Mouse (Mus musculus) hindbrain, embryonic 14.5 days (tissue): ENCODE data around the gene Rev3l. TPM values are rescaled to one million over a fixed set of nuclear protein-coding genes. Genes with fewer than 3 reads are reported as not detected.

Experiments used
- ATAC-seq: fragments of 200-750 bp; cut with Nextera tagmentation; 2 replicates; pipeline ENCODE4 v1.8.0; 2017; ENCODE audit warnings: moderate number of reproducible peaks, mild to moderate bottlenecking, moderate TSS enrichment, moderate library complexity; ENCODE audit not compliant: low FRiP score
- DNase-seq: peaks from one replicate; pipeline ENCODE4 v3.0.0-alpha.2; 2015; ENCODE audit warnings: low spot score
- H3K27ac ChIP-seq: fragments of 300-500 bp; sonication (generic); 2 replicates; pipeline ENCODE4 v1.5.1; 2014; ENCODE audit warnings: mild to moderate bottlenecking, moderate library complexity
- H3K27me3 ChIP-seq: fragments of 300-500 bp; sonication (generic); 2 replicates; pipeline ENCODE4 v1.6.1; 2014; ENCODE audit warnings: mild to moderate bottlenecking, low read length, mixed read lengths; ENCODE audit not compliant: control insufficient read depth, insufficient read depth
- H3K36me3 ChIP-seq: fragments of 300-500 bp; sonication (generic); replicated peaks from 2 replicates; pipeline ENCODE4 v1.6.1; 2014; ENCODE audit not compliant: control insufficient read depth, insufficient read depth
- H3K4me1 ChIP-seq: fragments of 300-500 bp; sonication (generic); replicated peaks from 2 replicates; pipeline ENCODE4 v1.6.1; 2014; ENCODE audit warnings: antibody characterized with exemption, low read length, mixed read lengths; ENCODE audit not compliant: control insufficient read depth, insufficient read depth
- H3K4me2 ChIP-seq: fragments of 300-500 bp; sonication (generic); replicated peaks from 2 replicates; pipeline ENCODE4 v1.6.1; 2014; ENCODE audit warnings: mild to moderate bottlenecking, moderate library complexity
- H3K4me3 ChIP-seq: fragments of 300-500 bp; sonication (generic); replicated peaks from 2 replicates; pipeline ENCODE4 v1.5.1; 2014; ENCODE audit warnings: mild to moderate bottlenecking, low read length
- H3K9ac ChIP-seq: fragments of 300-500 bp; sonication (generic); 2 replicates; pipeline ENCODE4 v1.6.1; 2014
- H3K9me3 ChIP-seq: fragments of 300-500 bp; sonication (generic); 2 replicates; pipeline ENCODE4 v1.6.1; 2016; ENCODE audit warnings: low read length; ENCODE audit not compliant: control insufficient read depth
- WGBS: fragments of 180-500 bp; shearing (Covaris S2); extraction: QIAGEN DNeasy Blood & Tissue Kit; methylation state at CpG from one replicate; pipeline ENCODE4 v1.1.7; 2014; 5-methylcytosine and 5-hydroxymethylcytosine counted together
- polyA plus RNA-seq: library from polyadenylated mRNA; unstranded; fragments of >200 nt; fragmentation: Nextera tagmentation; extraction: Ambion mirVana; gene quantifications from 2 replicates; pipeline ENCODE4 v1.2.1, GENCODE M21; 2014

Gene Rev3l
- polyA plus RNA-seq, 1 experiment from 2014 or later: 60.9 TPM

- WGBS: 87% methylated on average over 9 of the region's 9 CpGs
- Histone ChIP-seq H3K9ac (no peak overlapping the region), H3K9me3 (no peaks in the 10 kb centered on the region), H3K4me1 (0 out of 2 replicates have a peak, but pooled peaks cover 3% of the 10 kb centered on the region), H3K4me3 (no peak overlapping the region), H3K27ac (no peak overlapping the region), H3K27me3 (no peaks in the 10 kb centered on the region), H3K4me2 (no peak overlapping the region), H3K36me3 (no peaks in the 10 kb centered on the region)
- ATAC-seq (no peak), DNase-seq (no peak)
These were observed 42.2 kb downstream of the Rev3l start for GRCm38 (mm10) chr10:39773940-39774726.

GRCm38 (mm10) chr10:39776927-39777326 is 45.0 kb downstream of the Rev3l start:
- DNase-seq: no peak
- 89% methylated on average over 3 of the region's 3 CpGs for WGBS
- no peaks in the 10 kb centered on the region for H3K9me3 ChIP-seq
- H3K4me3 ChIP-seq: no peak overlapping the region
- H3K27me3 ChIP-seq: no peaks in the 10 kb centered on the region
- no peak overlapping the region for H3K9ac ChIP-seq
- H3K4me1 ChIP-seq: 0 out of 2 replicates have a peak, but pooled peaks cover 3% of the 10 kb centered on the region
- no peak overlapping the region for H3K4me2 ChIP-seq
- no peak overlapping the region for H3K27ac ChIP-seq
- no peaks in the 10 kb centered on the region for H3K36me3 ChIP-seq
- ATAC-seq: no peak

- no peak for ATAC-seq
- no peak overlapping the region for H3K4me2 ChIP-seq
- DNase-seq: no peak
- no peaks in the 10 kb centered on the region for H3K9me3 ChIP-seq
- no peak overlapping the region for H3K27ac ChIP-seq
- H3K27me3 ChIP-seq: no peaks in the 10 kb centered on the region
- H3K4me1 ChIP-seq: 0 out of 2 replicates have a peak, but pooled peaks cover 3% of the 10 kb centered on the region
- no peak overlapping the region for H3K9ac ChIP-seq
- H3K4me3 ChIP-seq: no peak overlapping the region
- H3K36me3 ChIP-seq: no peaks in the 10 kb centered on the region
- WGBS: 91% methylated on average over 4 of the region's 4 CpGs
These were observed 46.4 kb downstream of the Rev3l start for GRCm38 (mm10) chr10:39778305-39778704.

- 90% methylated on average over 3 of the region's 3 CpGs for WGBS
- H3K4me1 ChIP-seq: no peaks in the 10 kb centered on the region
- no peaks in the 10 kb centered on the region for H3K9me3 ChIP-seq
- peaks cover 19% of the 10 kb centered on the region for H3K36me3 ChIP-seq
- H3K27me3 ChIP-seq: no peaks in the 10 kb centered on the region
- no peak for DNase-seq
- no peak for ATAC-seq
- H3K27ac ChIP-seq: no peak overlapping the region
- no peak overlapping the region for H3K9ac ChIP-seq
- H3K4me2 ChIP-seq: no peak overlapping the region
- H3K4me3 ChIP-seq: no peak overlapping the region
These were observed 53.3 kb downstream of the Rev3l start for GRCm38 (mm10) chr10:39785241-39785640.

GRCm38 (mm10) chr10:39793295-39793694 is 61.4 kb downstream of the Rev3l start:
- Histone ChIP-seq H3K4me3 (no peak overlapping the region), H3K27me3 (no peaks in the 10 kb centered on the region), H3K36me3 (peaks cover 34% of the 10 kb centered on the region), H3K4me2 (no peak overlapping the region), H3K9ac (no peak overlapping the region), H3K27ac (no peak overlapping the region), H3K4me1 (no peaks in the 10 kb centered on the region), H3K9me3 (no peaks in the 10 kb centered on the region)
- 88% methylated on average over 1 of the region's 1 CpGs for WGBS
- DNase-seq: no peak
- ATAC-seq: no peak

- Histone ChIP-seq H3K9me3 (no peaks in the 10 kb centered on the region), H3K4me3 (no peak overlapping the region), H3K27me3 (no peaks in the 10 kb centered on the region), H3K4me1 (no peaks in the 10 kb centered on the region), H3K36me3 (peaks cover 60% of the 10 kb centered on the region), H3K4me2 (no peak overlapping the region), H3K9ac (no peak overlapping the region), H3K27ac (no peak overlapping the region)
- ATAC-seq (no peak), DNase-seq (no peak)
- WGBS: 62% methylated on average over 3 of the region's 3 CpGs
These were observed 79.6 kb downstream of the Rev3l start for GRCm38 (mm10) chr10:39811507-39811906.

- Histone ChIP-seq H3K9me3 (no peaks in the 10 kb centered on the region), H3K27me3 (no peaks in the 10 kb centered on the region), H3K4me2 (no peak overlapping the region), H3K4me3 (no peak overlapping the region), H3K27ac (no peak overlapping the region), H3K4me1 (no peaks in the 10 kb centered on the region), H3K36me3 (peaks cover 80% of the 10 kb centered on the region), H3K9ac (no peak overlapping the region)
- DNase-seq (no peak), ATAC-seq (no peak)
- WGBS: 89% methylated on average over 1 of the region's 1 CpGs
These were observed 110.7 kb downstream of the Rev3l start for GRCm38 (mm10) chr10:39842621-39843020.

GRCm38 (mm10) chr10:39865509-39865908 is 133.6 kb downstream of the Rev3l start:
- no peaks in the 10 kb centered on the region for H3K9me3 ChIP-seq
- H3K4me3 ChIP-seq: no peak overlapping the region
- no peaks in the 10 kb centered on the region for H3K4me1 ChIP-seq
- H3K9ac ChIP-seq: no peak overlapping the region
- H3K27ac ChIP-seq: no peak overlapping the region
- no peaks in the 10 kb centered on the region for H3K27me3 ChIP-seq
- no peak for DNase-seq
- H3K4me2 ChIP-seq: no peak overlapping the region
- 91% methylated on average over 2 of the region's 2 CpGs for WGBS
- peaks cover 74% of the 10 kb centered on the region for H3K36me3 ChIP-seq
- ATAC-seq: no peak

GRCm38 (mm10) chr10:39888621-39889020 is 156.7 kb downstream of the Rev3l start:
- Histone ChIP-seq H3K36me3 (peaks cover 15% of the 10 kb centered on the region), H3K9me3 (no peaks in the 10 kb centered on the region), H3K9ac (no peak overlapping the region), H3K4me2 (no peak overlapping the region), H3K4me3 (no peak overlapping the region), H3K27ac (no peak overlapping the region), H3K4me1 (no peaks in the 10 kb centered on the region), H3K27me3 (no peaks in the 10 kb centered on the region)
- 70% methylated on average over 3 of the region's 3 CpGs for WGBS
- ATAC-seq: no peak
- no peak for DNase-seq
